Mouse (Mus musculus): Measurements from ENCODE around the gene Olfr1254. TPM values are rescaled to one million over a fixed set of nuclear protein-coding genes. Genes with fewer than 3 reads are reported as not detected.

The Olfr1254 gene
- polyA plus RNA-seq (2012; rRNA removed), result not detected in 2 replicates

DNA sequence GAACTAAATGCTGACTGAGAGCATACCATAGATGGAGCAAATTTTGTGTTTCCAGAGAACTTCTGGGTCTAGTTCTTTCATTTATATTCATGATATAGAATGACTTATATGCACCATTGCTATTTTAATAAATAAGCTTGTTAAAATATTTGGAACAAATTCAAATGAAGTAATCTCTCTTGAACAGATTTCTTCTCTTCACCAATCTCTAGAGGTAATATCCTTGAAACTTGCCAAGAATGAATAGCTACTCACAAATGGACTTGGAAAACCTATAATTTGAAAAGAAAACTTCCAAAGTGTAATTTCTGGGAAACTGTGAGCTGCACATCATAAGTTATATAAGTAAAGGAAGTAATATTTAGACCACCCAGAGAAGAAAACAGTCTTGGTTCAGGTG lies at the start of gene Olfr1254:
Gene Olfr1254 (minus strand): TSS at position 101 of the 400 bp plus-strand sequence.
- DNase-seq (ENCODE audit: low spot score), result no peak

DNA sequence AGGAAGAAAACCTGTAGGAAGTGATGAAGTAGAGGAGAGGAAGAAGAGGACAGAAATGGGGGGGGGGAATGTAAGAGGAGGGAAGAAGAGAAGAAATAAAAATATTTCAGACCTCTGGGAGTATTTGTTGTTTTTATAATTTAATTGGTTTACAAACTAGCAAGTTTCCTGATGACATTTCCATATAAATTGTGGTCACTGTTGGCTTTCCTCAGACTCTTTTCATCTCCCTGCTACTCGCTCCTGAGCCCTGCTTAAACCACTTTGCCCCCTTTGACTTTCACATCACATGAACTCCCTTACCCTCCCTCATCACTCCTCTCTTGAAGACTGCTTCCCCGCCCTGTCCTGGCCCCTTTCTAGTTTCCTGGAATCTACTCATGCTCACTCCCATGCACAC lies 48.0 kb upstream of the Olfr1254 start, which contains the start of gene Olfr1256:
Gene Olfr1256 (minus strand): TSS at position 101 of the 400 bp plus-strand sequence.
- DNase-seq (ENCODE audit: low spot score), result no peak

DNA sequence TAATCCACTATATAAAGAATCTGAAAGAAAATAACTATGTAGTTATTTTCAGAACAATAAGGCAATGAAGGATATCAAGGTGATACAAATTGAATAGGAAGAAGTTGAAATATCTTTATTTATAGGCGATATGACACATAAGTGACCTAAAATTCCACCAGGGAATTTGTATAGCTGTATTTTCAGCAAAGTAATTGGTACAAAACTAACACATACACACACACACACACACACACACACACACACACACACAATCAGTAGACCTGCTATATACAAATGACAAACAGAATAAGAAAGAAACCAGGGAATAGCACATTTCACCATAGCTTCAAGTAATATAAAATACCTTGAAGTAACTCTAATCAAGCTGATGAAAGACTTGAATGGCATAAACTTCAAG lies 26.8 kb upstream of the Olfr1254 start:
- DNase-seq (ENCODE audit: low spot score), result no peak

DNA sequence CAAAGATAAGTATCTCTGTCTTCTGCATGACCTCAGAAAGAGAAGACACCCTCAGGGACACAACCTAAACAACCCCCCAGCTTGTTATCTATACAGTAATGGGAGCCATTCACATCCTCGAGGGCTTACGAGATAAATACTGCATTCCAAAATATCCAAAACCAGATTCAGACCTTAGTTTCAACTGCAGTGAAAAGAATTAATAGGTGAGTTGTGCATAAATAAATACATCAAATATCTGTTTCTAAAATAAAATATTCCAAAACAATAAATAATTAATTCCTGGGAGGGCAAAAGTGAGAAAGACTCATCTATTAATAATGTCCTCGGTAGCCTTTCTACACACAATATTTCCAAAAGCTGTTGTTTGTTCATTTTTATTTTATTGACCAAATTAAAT lies 18.3 kb upstream of the Olfr1254 start, which contains the start of gene Olfr1255:
Gene Olfr1255 (plus strand): TSS at position 301 of the 400 bp plus-strand sequence.
- DNase-seq (ENCODE audit: low spot score), result no peak

DNA sequence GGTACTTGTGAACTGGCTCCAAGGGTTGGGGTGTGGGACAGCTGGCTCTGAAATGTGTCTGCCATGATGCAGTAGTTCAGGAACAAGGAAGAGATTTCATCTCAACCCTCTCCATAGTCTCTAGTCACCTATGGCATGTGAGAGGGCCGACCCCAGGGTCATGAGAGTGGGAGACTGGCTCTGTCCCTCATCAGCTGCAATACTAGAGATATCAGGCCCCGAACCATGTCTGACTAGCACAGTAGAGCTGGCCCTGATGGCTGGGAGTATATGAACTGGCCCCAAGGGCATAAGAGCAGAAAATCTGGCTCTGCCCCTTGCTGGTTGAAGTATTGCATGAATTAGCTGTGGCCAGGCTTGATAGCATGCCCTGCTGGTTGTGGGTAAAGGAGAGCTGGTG lies 17.3 kb upstream of the Olfr1254 start:
- no peak for DNase-seq (ENCODE audit: low spot score)

DNA sequence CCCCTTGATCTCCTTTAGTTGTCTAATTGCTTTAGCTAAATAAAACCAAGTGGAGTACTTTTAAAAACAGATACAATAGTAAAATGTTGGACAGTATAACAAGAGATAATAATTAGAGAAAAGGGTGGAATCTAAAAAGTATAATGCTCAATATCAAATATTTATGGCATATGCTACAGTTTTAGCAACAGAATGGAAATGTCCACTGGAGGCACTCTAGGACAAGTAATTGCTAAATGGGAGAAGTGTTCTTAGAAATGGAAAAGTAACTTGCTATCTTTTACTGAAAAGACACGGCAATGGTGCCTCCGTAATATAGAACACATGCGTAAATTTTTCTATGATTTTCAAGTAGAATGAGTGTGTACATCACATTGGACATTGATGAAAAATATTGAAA lies 6.2 kb upstream of the Olfr1254 start:
- no peak for DNase-seq (ENCODE audit: low spot score)

DNA sequence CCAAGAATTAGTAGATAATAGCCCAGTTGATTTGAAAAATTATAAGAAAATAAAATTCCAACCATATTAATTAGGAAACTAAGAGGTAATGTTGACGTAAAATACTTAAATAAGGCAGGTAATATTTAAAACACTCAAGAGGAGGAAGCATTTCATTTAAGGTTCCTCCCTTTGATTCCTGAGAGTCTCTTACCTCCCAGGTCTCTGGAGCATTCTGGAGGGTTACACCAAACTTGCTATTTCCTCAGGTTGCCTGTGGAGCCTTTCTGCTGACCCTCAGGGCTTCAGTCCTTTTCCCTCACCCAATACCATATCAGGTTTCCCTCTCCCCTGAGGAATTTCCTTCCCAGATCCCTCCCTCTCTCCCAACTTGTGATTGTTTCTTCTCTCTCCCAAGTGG lies 36.4 kb downstream of the Olfr1254 start, which contains the start of gene Olfr1253:
Gene Olfr1253 (minus strand): TSS at position 101 of the 400 bp plus-strand sequence.
- no peak for DNase-seq (ENCODE audit: low spot score)

Other genes with a start within 250 kb of the Olfr1254 start
- not detected in 2 replicates for gene Olfr1245, start 215.2 kb downstream of the Olfr1254 start, polyA plus RNA-seq (2012; rRNA removed)
- not detected in 2 replicates for gene Olfr1246, start 200.5 kb downstream of the Olfr1254 start, polyA plus RNA-seq (2012; rRNA removed)
- not detected in 2 replicates for gene Olfr1247, start 179.5 kb downstream of the Olfr1254 start, polyA plus RNA-seq (2012; rRNA removed)
- not detected in 2 replicates for gene Olfr1248, start 175.4 kb downstream of the Olfr1254 start, polyA plus RNA-seq (2012; rRNA removed)
- gene Olfr1249, start 158.6 kb downstream of the Olfr1254 start, polyA plus RNA-seq (2012; rRNA removed), result not detected in 2 replicates
- gene Olfr1250, start 132.2 kb downstream of the Olfr1254 start, polyA plus RNA-seq (2012; rRNA removed), result not detected in 2 replicates
- not detected in 2 replicates for gene Olfr1251, start 121.7 kb downstream of the Olfr1254 start, polyA plus RNA-seq (2012; rRNA removed)
- gene Olfr1252, start 68.6 kb downstream of the Olfr1254 start, polyA plus RNA-seq (2012; rRNA removed), result not detected in 2 replicates
- gene Olfr1253, start 36.5 kb downstream of the Olfr1254 start, polyA plus RNA-seq (2012; rRNA removed), result not detected in 2 replicates
- not detected in 2 replicates for gene Olfr1255, start 18.4 kb upstream of the Olfr1254 start, polyA plus RNA-seq (2012; rRNA removed)
- gene Olfr1256, start 47.9 kb upstream of the Olfr1254 start, polyA plus RNA-seq (2012; rRNA removed), result not detected in 2 replicates
- not detected in 2 replicates for gene Olfr48, start 54.6 kb upstream of the Olfr1254 start, polyA plus RNA-seq (2012; rRNA removed)
- not detected in 2 replicates for gene Olfr1257, start 84.8 kb upstream of the Olfr1254 start, polyA plus RNA-seq (2012; rRNA removed)
- gene Olfr1258, start 133.7 kb upstream of the Olfr1254 start, polyA plus RNA-seq (2012; rRNA removed), result not detected in 2 replicates
- gene Olfr1259, start 155.0 kb upstream of the Olfr1254 start, polyA plus RNA-seq (2012; rRNA removed), result 0.03 and 0.07 TPM in 2 replicates
- not detected in 2 replicates for gene Olfr1260, start 180.7 kb upstream of the Olfr1254 start, polyA plus RNA-seq (2012; rRNA removed)
- gene Olfr1261, start 197.6 kb upstream of the Olfr1254 start, polyA plus RNA-seq (2012; rRNA removed), result not detected in 2 replicates
- not detected in 2 replicates for gene Olfr1262, start 206.5 kb upstream of the Olfr1254 start, polyA plus RNA-seq (2012; rRNA removed)
- gene Olfr1263, start 218.5 kb upstream of the Olfr1254 start, polyA plus RNA-seq (2012; rRNA removed), result not detected in 2 replicates
- gene Olfr1264, start 232.0 kb upstream of the Olfr1254 start, polyA plus RNA-seq (2012; rRNA removed), result not detected in 2 replicates
- not detected in 2 replicates for gene Olfr1265, start 241.7 kb upstream of the Olfr1254 start, polyA plus RNA-seq (2012; rRNA removed)